Mouse (Mus musculus): ENCODE measurements at regions not wholly inside any gene's neighbourhood (a gene's known extent, or its start where the extent isn't known, plus 50 kb on each side); places are given as distances from the start of the nearest gene placed in this dataset.

DNA sequence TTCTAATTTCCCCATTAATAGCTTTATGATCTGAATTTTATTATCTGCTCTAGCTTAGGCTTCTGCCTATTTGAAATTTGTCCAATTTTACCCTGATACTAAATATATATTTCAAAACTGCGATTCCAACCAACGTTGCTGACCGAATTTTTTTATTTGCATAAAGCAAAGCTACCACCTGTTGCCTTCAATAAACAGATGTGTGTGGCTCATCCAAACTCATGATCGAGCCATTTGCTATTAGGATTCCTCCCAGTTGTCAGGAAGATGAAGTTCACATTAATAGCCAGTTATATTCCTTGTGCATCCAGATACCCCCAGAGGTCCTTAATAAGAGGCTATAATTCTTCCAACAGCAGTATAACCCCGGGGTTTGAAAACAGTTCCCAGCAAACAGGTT, 85.0 kb upstream of the Dock1 start:
- no peak for TF ChIP-seq CHD2 (IDR thresholded peaks at IDR 0.05; ENCODE audit: low read depth, low read length)
- no peak for TF ChIP-seq MAFK (IDR thresholded peaks at IDR 0.05; ENCODE audit: insufficient read depth, low read depth, low read length)
- no peak for TF ChIP-seq ZC3H11A (IDR thresholded peaks at IDR 0.05; ENCODE audit: borderline replicate concordance, low read depth, low read length)
- TF ChIP-seq HCFC1 (IDR thresholded peaks at IDR 0.05; ENCODE audit: borderline replicate concordance, insufficient read depth, low read length): no peak

Data from ES-E14 (cell line).